Mouse (Mus musculus): Measurements from ENCODE around the gene Mthfd1. TPM values are rescaled to one million over a fixed set of nuclear protein-coding genes. Genes with fewer than 3 reads are reported as not detected.
A peak's percentile ranks its signal among the peaks of the same experiment; 100 is the strongest.

Gene Mthfd1
- total RNA-seq, 2 experiments from 2014 or later: 40.6 to 44.0 TPM

- no peak for DNase-seq (ENCODE audit: low spot score in 2 of 2)
Measured at GRCm38 (mm10) chr12:76300367-76300766, 45.3 kb downstream of the Mthfd1 start.

GRCm38 (mm10) chr12:76303474-76303873, 48.4 kb downstream of the Mthfd1 start:
- no peak for DNase-seq (ENCODE audit: low spot score in 2 of 2)

GRCm38 (mm10) chr12:76304199-76304598, 49.1 kb downstream of the Mthfd1 start:
- DNase-seq (ENCODE audit: low spot score in 2 of 2): no peak

- DNase-seq (ENCODE audit: low spot score in 2 of 2): no peak
Measured at GRCm38 (mm10) chr12:76305107-76305506, 50.0 kb downstream of the Mthfd1 start.

GRCm38 (mm10) chr12:76306852-76307561, 51.9 kb downstream of the Mthfd1 start:
- DNase-seq (ENCODE audit: low spot score in 2 of 2): no peak

- DNase-seq (ENCODE audit: low spot score in 2 of 2): no peak
Measured at GRCm38 (mm10) chr12:76307964-76308363, 52.9 kb downstream of the Mthfd1 start.

GRCm38 (mm10) chr12:76308436-76308835, 53.3 kb downstream of the Mthfd1 start:
- DNase-seq (ENCODE audit: low spot score in 2 of 2): no peak

GRCm38 (mm10) chr12:76310007-76310406, 54.9 kb downstream of the Mthfd1 start:
- no peak for DNase-seq (ENCODE audit: low spot score in 2 of 2)

GRCm38 (mm10) chr12:76310633-76311032, 55.5 kb downstream of the Mthfd1 start:
- no peak for DNase-seq (ENCODE audit: low spot score in 2 of 2)

- DNase-seq (ENCODE audit: low spot score in 2 of 2): no peak
Measured at GRCm38 (mm10) chr12:76311227-76311626, 56.1 kb downstream of the Mthfd1 start.

GRCm38 (mm10) chr12:76311951-76312350, 56.9 kb downstream of the Mthfd1 start:
- no peak for DNase-seq (ENCODE audit: low spot score in 2 of 2)

- no peak for DNase-seq (ENCODE audit: low spot score in 2 of 2)
Measured at GRCm38 (mm10) chr12:76318282-76319212, 63.4 kb downstream of the Mthfd1 start.

GRCm38 (mm10) chr12:76324679-76325431, 69.8 kb downstream of the Mthfd1 start, which contains the start of gene Akap5:
TSS of gene Akap5 (plus strand) at chr12:76324891.
- DNase-seq (ENCODE audit: low spot score in 2 of 2): peak; percentile 75 to 84

GRCm38 (mm10) chr12:76326437-76327220, 71.5 kb downstream of the Mthfd1 start:
- no peak for DNase-seq (ENCODE audit: low spot score in 2 of 2)

GRCm38 (mm10) chr12:76328567-76329354, 73.7 kb downstream of the Mthfd1 start:
- no peak for DNase-seq (ENCODE audit: low spot score in 2 of 2)

- no peak for DNase-seq (ENCODE audit: low spot score in 2 of 2)
Measured at GRCm38 (mm10) chr12:76333688-76334087, 78.6 kb downstream of the Mthfd1 start.

GRCm38 (mm10) chr12:76335641-76336040, 80.5 kb downstream of the Mthfd1 start:
- DNase-seq (ENCODE audit: low spot score in 2 of 2): no peak

GRCm38 (mm10) chr12:76336111-76336965, 81.2 kb downstream of the Mthfd1 start:
- no peak for DNase-seq (ENCODE audit: low spot score in 2 of 2)

- DNase-seq (ENCODE audit: low spot score in 2 of 2): peak; percentile 64 to 71
Measured at GRCm38 (mm10) chr12:76341080-76341479, 86.0 kb downstream of the Mthfd1 start.
